Mouse (Mus musculus) C2C12 (cell line): ENCODE data around the gene Afmid. TPM values are rescaled to one million over a fixed set of nuclear protein-coding genes. Genes with fewer than 3 reads are reported as not detected.

Experiments
- H3K27me3 ChIP-seq: one replicate; pipeline ENCODE4 v1.6.1; 2011; ENCODE audit not compliant: control insufficient read depth, insufficient read depth, insufficient read length
- H3K36me3 ChIP-seq: one replicate; pipeline ENCODE4 v1.6.1; 2011; ENCODE audit not compliant: control insufficient read depth, insufficient read depth
- H3K4me3 ChIP-seq: one replicate; pipeline ENCODE4 v1.5.1; 2011; ENCODE audit warnings: mild to moderate bottlenecking, control low read depth; ENCODE audit not compliant: poor library complexity, insufficient read depth, severe bottlenecking
- H3K79me2 ChIP-seq: one replicate; pipeline ENCODE4 v1.6.1; 2011; ENCODE audit not compliant: control insufficient read depth, insufficient read depth
- H3K79me3 ChIP-seq: one replicate; pipeline ENCODE4 v1.6.1; 2011; ENCODE audit warnings: low read depth, control low read depth
- H3ac ChIP-seq: one replicate; pipeline ENCODE3; 2011; ENCODE audit warnings: low read depth; ENCODE audit not compliant: control insufficient read depth, insufficient read length
- CEBPB ChIP-seq: IDR thresholded peaks from one replicate; pipeline ENCODE4 v1.6.1; 2011; ENCODE audit warnings: low read depth, mild to moderate bottlenecking, control low read depth, moderate library complexity
- CTCF ChIP-seq: IDR thresholded peaks from one replicate; pipeline ENCODE4 v1.5.1; 2011; ENCODE audit not compliant: control insufficient read depth, insufficient read depth, insufficient read length
- FOSL1 ChIP-seq: IDR thresholded peaks from one replicate; pipeline ENCODE4 v1.8.0; 2011; ENCODE audit warnings: mild to moderate bottlenecking, low read length; ENCODE audit not compliant: poor library complexity, insufficient read depth, severe bottlenecking
- MAX ChIP-seq: IDR thresholded peaks from one replicate; pipeline ENCODE4 v1.6.1; 2011; ENCODE audit warnings: mild to moderate bottlenecking, control low read depth
- MYOD1 ChIP-seq: IDR thresholded peaks from one replicate; pipeline ENCODE4 v1.6.1; 2011; ENCODE audit warnings: low read depth; ENCODE audit not compliant: control insufficient read depth, insufficient read length
- MYOG ChIP-seq: IDR thresholded peaks from one replicate; pipeline ENCODE4 v1.6.1; 2011; ENCODE audit not compliant: control insufficient read depth, insufficient read length; ENCODE audit errors: extremely low read depth
- USF1 ChIP-seq: IDR thresholded peaks from one replicate; pipeline ENCODE4 v1.6.1; 2011; ENCODE audit warnings: low read depth, mild to moderate bottlenecking, control low read depth, moderate library complexity
- polyA plus RNA-seq: library from polyadenylated mRNA; unstranded; fragments of >200 nt; fragmentation: generic; extraction: Trizol; gene quantifications from one replicate; pipeline ENCODE4 v1.2.1, GENCODE M21; 2012; ENCODE audit warnings: missing spikeins

Afmid gene
- polyA plus RNA-seq, 1 experiment = 3.2 TPM

GRCm38 (mm10) chr11:117864805-117865204 lies 39.1 kb downstream of the Afmid start:
- H3K4me3 ChIP-seq = no peak overlapping the region
- H3ac ChIP-seq = no peak overlapping the region
- TF ChIP-seq FOSL1 (no peak), MAX (no peak), MYOD1 (no peak), CTCF (no peak), MYOG (no peak), USF1 (no peak), CEBPB (no peak)
- no peaks in the 10 kb centered on the region for H3K79me2 ChIP-seq
- H3K79me3 ChIP-seq = no peaks in the 10 kb centered on the region
- H3K27me3 ChIP-seq = no peaks in the 10 kb centered on the region
- H3K36me3 ChIP-seq = no peaks in the 10 kb centered on the region

GRCm38 (mm10) chr11:117865988-117866387 lies 40.3 kb downstream of the Afmid start:
- TF ChIP-seq CTCF (no peak), CEBPB (no peak), FOSL1 (no peak), MYOD1 (no peak), MAX (no peak), USF1 (no peak), MYOG (no peak)
- H3K27me3 ChIP-seq = no peaks in the 10 kb centered on the region
- H3ac ChIP-seq = no peak overlapping the region
- no peak overlapping the region for H3K4me3 ChIP-seq
- H3K36me3 ChIP-seq = no peaks in the 10 kb centered on the region
- no peaks in the 10 kb centered on the region for H3K79me2 ChIP-seq
- no peaks in the 10 kb centered on the region for H3K79me3 ChIP-seq

- TF ChIP-seq MAX = no peak
- TF ChIP-seq CTCF = peak; percentile 69
- Histone ChIP-seq H3K27me3 (no peaks in the 10 kb centered on the region), H3K79me2 (no peaks in the 10 kb centered on the region), H3K36me3 (no peaks in the 10 kb centered on the region), H3K79me3 (no peaks in the 10 kb centered on the region), H3K4me3 (no peak overlapping the region), H3ac (no peak overlapping the region)
Observed at GRCm38 (mm10) chr11:117870688-117871365, 45.1 kb downstream of the Afmid start.

- Histone ChIP-seq H3K27me3 (no peaks in the 10 kb centered on the region), H3ac (no peak overlapping the region), H3K4me3 (no peak overlapping the region), H3K79me2 (no peaks in the 10 kb centered on the region), H3K36me3 (no peaks in the 10 kb centered on the region), H3K79me3 (no peaks in the 10 kb centered on the region)
- no peak for TF ChIP-seq USF1
- TF ChIP-seq MYOG = no peak
- TF ChIP-seq MAX = no peak
- TF ChIP-seq CTCF = no peak
- TF ChIP-seq MYOD1 = no peak
- TF ChIP-seq CEBPB = no peak
- TF ChIP-seq FOSL1 = no peak
Observed at GRCm38 (mm10) chr11:117871376-117871775, 45.7 kb downstream of the Afmid start.

- Histone ChIP-seq H3K36me3 (no peaks in the 10 kb centered on the region), H3K79me3 (no peaks in the 10 kb centered on the region), H3K27me3 (no peaks in the 10 kb centered on the region), H3ac (no peak overlapping the region), H3K79me2 (no peaks in the 10 kb centered on the region), H3K4me3 (no peak overlapping the region)
- TF ChIP-seq CTCF = no peak
- TF ChIP-seq FOSL1 = no peak
- TF ChIP-seq CEBPB = no peak
- no peak for TF ChIP-seq MYOG
- TF ChIP-seq MYOD1 = no peak
- TF ChIP-seq MAX = no peak
- TF ChIP-seq USF1 = no peak
Observed at GRCm38 (mm10) chr11:117871911-117872584, 46.3 kb downstream of the Afmid start.
